Mouse (Mus musculus) liver, embryonic 11.5 days (tissue): ENCODE data around the gene Lef1. TPM values are rescaled to one million over a fixed set of nuclear protein-coding genes. Genes with fewer than 3 reads are reported as not detected.

ENCODE experiments used
- ATAC-seq: fragments of 200-750 bp; cut with Nextera tagmentation; replicated peaks from 2 replicates; pipeline ENCODE4 v1.8.0; 2017; ENCODE audit warnings: moderate number of reproducible peaks, mild to moderate bottlenecking, moderate TSS enrichment, moderate library complexity; ENCODE audit not compliant: low FRiP score
- DNase-seq: peaks from one replicate; pipeline ENCODE4 v3.0.0-alpha.2; 2017; ENCODE audit warnings: low spot score
- H3K27ac ChIP-seq: fragments of 300-500 bp; sonication (generic); 2 replicates; pipeline ENCODE4 v1.5.1; 2014; ENCODE audit warnings: mild to moderate bottlenecking, low read depth, low read length, control low read depth
- H3K27me3 ChIP-seq: fragments of 300-500 bp; sonication (generic); replicated peaks from 2 replicates; pipeline ENCODE4 v1.6.1; 2014; ENCODE audit warnings: low read length, mixed read lengths; ENCODE audit not compliant: control insufficient read depth, insufficient read depth
- H3K36me3 ChIP-seq: fragments of 300-500 bp; sonication (generic); 2 replicates; pipeline ENCODE4 v1.6.1; 2014; ENCODE audit warnings: mild to moderate bottlenecking, low read length, moderate library complexity, mixed read lengths; ENCODE audit not compliant: control insufficient read depth, insufficient read depth
- H3K4me1 ChIP-seq: fragments of 300-500 bp; sonication (generic); replicated peaks from 2 replicates; pipeline ENCODE4 v1.6.1; 2014; ENCODE audit warnings: low read length, mixed read lengths; ENCODE audit not compliant: control insufficient read depth, insufficient read depth
- H3K4me2 ChIP-seq: fragments of 300-500 bp; sonication (generic); 2 replicates; pipeline ENCODE4 v1.6.1; 2014; ENCODE audit warnings: mild to moderate bottlenecking, control low read depth, moderate library complexity
- H3K4me3 ChIP-seq: fragments of 300-500 bp; sonication (generic); 2 replicates; pipeline ENCODE4 v1.5.1; 2014; ENCODE audit warnings: low read depth, low read length, control low read depth
- H3K9ac ChIP-seq: fragments of 300-500 bp; sonication (generic); 2 replicates; pipeline ENCODE4 v1.6.1; 2014; ENCODE audit warnings: low read depth, low read length, control low read depth
- H3K9me3 ChIP-seq: fragments of 300-500 bp; sonication (generic); 2 replicates; pipeline ENCODE4 v1.6.1; 2016; ENCODE audit warnings: low read length, inconsistent platforms, mixed read lengths; ENCODE audit not compliant: control insufficient read depth
- WGBS: fragments of 180-500 bp; shearing (Covaris S2); extraction: QIAGEN DNeasy Blood & Tissue Kit; methylation state at CpG from one replicate; pipeline ENCODE4 v1.1.7; 2014; 5-methylcytosine and 5-hydroxymethylcytosine counted together
- polyA plus RNA-seq: library from polyadenylated mRNA; unstranded; fragments of >200 nt; fragmentation: Nextera tagmentation; extraction: Ambion mirVana; gene quantifications from 2 replicates; pipeline ENCODE4 v1.2.1, GENCODE M21; 2014

Lef1 gene
- polyA plus RNA-seq, 1 experiment from 2014 or later, result 5.0 TPM

- Histone ChIP-seq H3K4me3 (no peak overlapping the region), H3K36me3 (no peaks in the 10 kb centered on the region), H3K4me2 (no peak overlapping the region), H3K9me3 (no peaks in the 10 kb centered on the region), H3K27ac (no peak overlapping the region), H3K9ac (no peak overlapping the region), H3K27me3 (no peaks in the 10 kb centered on the region), H3K4me1 (no peaks in the 10 kb centered on the region)
- DNase-seq (no peak), ATAC-seq (no peak)
- 86% methylated on average over 13 of the region's 13 CpGs for WGBS
Observed at GRCm38 (mm10) chr3:131125873-131126272, 15.6 kb downstream of the Lef1 start.

- no peak overlapping the region for H3K4me3 ChIP-seq
- H3K27me3 ChIP-seq, result no peaks in the 10 kb centered on the region
- ATAC-seq (no peak), DNase-seq (no peak)
- no peak overlapping the region for H3K4me2 ChIP-seq
- no peak overlapping the region for H3K27ac ChIP-seq
- H3K4me1 ChIP-seq, result no peaks in the 10 kb centered on the region
- no peaks in the 10 kb centered on the region for H3K9me3 ChIP-seq
- H3K36me3 ChIP-seq, result no peaks in the 10 kb centered on the region
- WGBS, result 85% methylated on average over 4 of the region's 4 CpGs
- no peak overlapping the region for H3K9ac ChIP-seq
Observed at GRCm38 (mm10) chr3:131126438-131126837, 16.2 kb downstream of the Lef1 start.

GRCm38 (mm10) chr3:131134003-131134402 lies 23.7 kb downstream of the Lef1 start:
- no peak overlapping the region for H3K9ac ChIP-seq
- WGBS, result 65% methylated on average over 9 of the region's 9 CpGs
- no peak overlapping the region for H3K27ac ChIP-seq
- H3K4me1 ChIP-seq, result no peaks in the 10 kb centered on the region; the same call in 1 of the 2 replicates
- ATAC-seq (no peak), DNase-seq (no peak)
- no peaks in the 10 kb centered on the region for H3K27me3 ChIP-seq
- H3K4me3 ChIP-seq, result no peak overlapping the region
- H3K9me3 ChIP-seq, result no peaks in the 10 kb centered on the region
- no peaks in the 10 kb centered on the region for H3K36me3 ChIP-seq
- no peak overlapping the region for H3K4me2 ChIP-seq

- Histone ChIP-seq H3K4me3 (no peak overlapping the region), H3K4me1 (no peaks in the 10 kb centered on the region; the same call in 1 of the 2 replicates), H3K27me3 (no peaks in the 10 kb centered on the region), H3K36me3 (no peaks in the 10 kb centered on the region), H3K4me2 (no peak overlapping the region), H3K9ac (no peak overlapping the region), H3K9me3 (no peaks in the 10 kb centered on the region), H3K27ac (no peak overlapping the region)
- WGBS, result 76% methylated on average over 9 of the region's 9 CpGs
- ATAC-seq, result no peak
- DNase-seq, result no peak
Observed at GRCm38 (mm10) chr3:131135434-131135833, 25.2 kb downstream of the Lef1 start.

- no peak for DNase-seq
- Histone ChIP-seq H3K4me3 (no peak overlapping the region), H3K27ac (no peak overlapping the region), H3K9ac (no peak overlapping the region), H3K4me1 (no peaks in the 10 kb centered on the region; the same call in 1 of the 2 replicates), H3K36me3 (no peaks in the 10 kb centered on the region), H3K4me2 (no peak overlapping the region), H3K27me3 (no peaks in the 10 kb centered on the region), H3K9me3 (no peaks in the 10 kb centered on the region)
- 20% methylated on average over 8 of the region's 8 CpGs for WGBS
- ATAC-seq, result no peak
Observed at GRCm38 (mm10) chr3:131136455-131136854, 26.2 kb downstream of the Lef1 start.

- H3K9me3 ChIP-seq, result no peaks in the 10 kb centered on the region
- H3K4me1 ChIP-seq, result no peaks in the 10 kb centered on the region; the same call in 1 of the 2 replicates
- H3K36me3 ChIP-seq, result no peaks in the 10 kb centered on the region
- no peak overlapping the region for H3K27ac ChIP-seq
- no peak overlapping the region for H3K9ac ChIP-seq
- H3K4me2 ChIP-seq, result no peak overlapping the region
- H3K4me3 ChIP-seq, result no peak overlapping the region
- DNase-seq (no peak), ATAC-seq (no peak)
- H3K27me3 ChIP-seq, result no peaks in the 10 kb centered on the region
- WGBS, result 72% methylated on average over 18 of the region's 18 CpGs
Observed at GRCm38 (mm10) chr3:131137119-131137781, 27.0 kb downstream of the Lef1 start.

GRCm38 (mm10) chr3:131138224-131138623 lies 28.0 kb downstream of the Lef1 start:
- Histone ChIP-seq H3K4me1 (no peaks in the 10 kb centered on the region; the same call in 1 of the 2 replicates), H3K36me3 (no peaks in the 10 kb centered on the region), H3K27ac (no peak overlapping the region), H3K27me3 (no peaks in the 10 kb centered on the region; the same call in 1 of the 2 replicates), H3K4me2 (no peak overlapping the region), H3K9me3 (no peaks in the 10 kb centered on the region), H3K4me3 (no peak overlapping the region), H3K9ac (no peak overlapping the region)
- DNase-seq (no peak), ATAC-seq (no peak)
- 65% methylated on average over 9 of the region's 9 CpGs for WGBS

- Histone ChIP-seq H3K4me1 (no peaks in the 10 kb centered on the region; the same call in 1 of the 2 replicates), H3K27me3 (no peaks in the 10 kb centered on the region; the same call in 1 of the 2 replicates), H3K9ac (no peak overlapping the region), H3K4me3 (no peak overlapping the region), H3K27ac (no peak overlapping the region), H3K9me3 (no peaks in the 10 kb centered on the region), H3K36me3 (no peaks in the 10 kb centered on the region), H3K4me2 (no peak overlapping the region)
- 79% methylated on average over 8 of the region's 8 CpGs for WGBS
- ATAC-seq, result no peak
- DNase-seq, result no peak
Observed at GRCm38 (mm10) chr3:131138797-131139196, 28.5 kb downstream of the Lef1 start.
